Mouse (Mus musculus) stomach, postnatal 0 days (tissue): ENCODE measurements around the gene Rnase10.

Experiments used
- CTCF ChIP-seq: IDR thresholded peaks from 2 replicates; pipeline ENCODE4 v1.5.1; 2016; ENCODE audit warnings: antibody characterized with exemption, low read depth, mild to moderate bottlenecking, moderate library complexity
- EP300 ChIP-seq: optimal IDR thresholded peaks from 2 replicates; pipeline ENCODE3; 2016; ENCODE audit warnings: antibody characterized with exemption

DNA sequence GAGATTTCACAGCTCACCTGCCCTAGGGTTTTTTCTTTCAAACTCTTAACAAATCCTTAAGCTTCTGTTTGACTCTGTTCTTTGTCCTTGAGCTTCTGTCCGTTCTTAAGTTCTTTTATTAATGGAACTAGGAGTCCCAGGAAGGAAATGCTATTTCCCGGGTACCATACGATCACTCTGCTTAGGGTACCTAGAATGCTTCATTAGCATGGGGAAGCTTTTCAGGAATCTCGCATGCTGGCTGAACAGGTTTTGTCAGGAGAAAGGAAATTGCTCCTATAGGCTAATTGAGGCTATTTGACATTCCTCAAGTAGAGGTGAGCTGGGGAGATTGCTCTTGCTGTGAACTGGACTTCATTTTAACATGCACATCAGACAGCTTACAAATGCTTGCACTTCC is 33.9 kb upstream of the Rnase10 start:
- TF ChIP-seq CTCF (no peak), EP300 (no peak)
